Mouse (Mus musculus) gastrocnemius, postnatal 10 days (tissue): ENCODE data around the gene Gm9112. TPM values are rescaled to one million over a fixed set of nuclear protein-coding genes. Genes with fewer than 3 reads are reported as not detected.
"Not testable (repeated sequence)": the region's sequence is repeated elsewhere in the genome, so short reads cannot be mapped to it uniquely, and the experiment has no call there.

Source experiments
- DNase-seq: peaks from one replicate; pipeline ENCODE4 v3.0.0; 2021; ENCODE audit warnings: mixed read lengths
- long read RNA-seq, 2 experiments: library from polyadenylated mRNA; stranded (forward); transcript quantifications; one replicate each; pipeline ENCODE4 v2.0.0; 2021
- total RNA-seq, 2 experiments: library from RNA; stranded (reverse); gene quantifications; 2 replicates each; pipeline ENCODE4 v1.2.3; 2021

Gene Gm9112
- not detected for total RNA-seq
- long read RNA-seq, experiment 1: 0 reads
- long read RNA-seq, experiment 2: 0 reads

- not testable (repeated sequence) for DNase-seq
Measured at GRCm38 (mm10) chrX:102707535-102707934, at the start of gene Gm9112, which contains the start of gene Dmrtc1b. Gm9112 (minus strand) TSS chrX:102707635. Dmrtc1b (plus strand) TSS chrX:102707865.

GRCm38 (mm10) chrX:102724226-102724625 is 16.8 kb upstream of the Gm9112 start:
- DNase-seq: not testable (repeated sequence)

GRCm38 (mm10) chrX:102700636-102701035 is 6.8 kb downstream of the Gm9112 start:
- peak; percentile 5 for DNase-seq

- DNase-seq: peak; percentile 5
Measured at GRCm38 (mm10) chrX:102689252-102689651, 18.2 kb downstream of the Gm9112 start.

- DNase-seq: not testable (repeated sequence)
Measured at GRCm38 (mm10) chrX:102686872-102687271, 20.6 kb downstream of the Gm9112 start, which contains the start of gene Gm3880. Gm3880 (minus strand) TSS chrX:102686972.

- DNase-seq: not testable (repeated sequence)
Measured at GRCm38 (mm10) chrX:102684706-102685105, 22.7 kb downstream of the Gm9112 start.

- no peak for DNase-seq
Measured at GRCm38 (mm10) chrX:102666641-102667040, 40.8 kb downstream of the Gm9112 start.

GRCm38 (mm10) chrX:102660712-102661111 is 46.7 kb downstream of the Gm9112 start:
- peak; percentile 9 for DNase-seq

Other genes starting within 250 kb of the Gm9112 start
- gene Hdac8, start 202.3 kb downstream of the Gm9112 start, total RNA-seq: 1 to 10 TPM; 3.2 to 4.9 TPM
- gene Phka1, start 63.4 kb downstream of the Gm9112 start, total RNA-seq: 10 to 100 TPM; 58.1 to 85.2 TPM
- gene Gm3880, start 20.7 kb downstream of the Gm9112 start, total RNA-seq: not detected
- gene Dmrtc1b, start 230 bp upstream of the Gm9112 start, total RNA-seq: not detected
- not detected for gene Dmrtc1c1, start 95.3 kb upstream of the Gm9112 start, total RNA-seq
- gene Dmrtc1c2, start 147.0 kb upstream of the Gm9112 start, total RNA-seq: not detected
- gene 1700031F05Rik, start 160.3 kb upstream of the Gm9112 start, total RNA-seq: not detected
- not detected for gene Dmrtc1a, start 201.1 kb upstream of the Gm9112 start, total RNA-seq
- gene 1700011M02Rik, start 201.3 kb upstream of the Gm9112 start, total RNA-seq: not detected
- gene 1700018G05Rik, start 220.7 kb upstream of the Gm9112 start, total RNA-seq: not detected